Mouse (Mus musculus) urinary bladder, postnatal 25 days (tissue): ENCODE data around the gene Cdh1.
A peak's percentile ranks its signal among the peaks of the same experiment; 100 is the strongest.

Experiments
- DNase-seq: peaks from one replicate; pipeline ENCODE4 v3.0.0; 2022; ENCODE audit warnings: low spot score

The Cdh1 gene

DNA sequence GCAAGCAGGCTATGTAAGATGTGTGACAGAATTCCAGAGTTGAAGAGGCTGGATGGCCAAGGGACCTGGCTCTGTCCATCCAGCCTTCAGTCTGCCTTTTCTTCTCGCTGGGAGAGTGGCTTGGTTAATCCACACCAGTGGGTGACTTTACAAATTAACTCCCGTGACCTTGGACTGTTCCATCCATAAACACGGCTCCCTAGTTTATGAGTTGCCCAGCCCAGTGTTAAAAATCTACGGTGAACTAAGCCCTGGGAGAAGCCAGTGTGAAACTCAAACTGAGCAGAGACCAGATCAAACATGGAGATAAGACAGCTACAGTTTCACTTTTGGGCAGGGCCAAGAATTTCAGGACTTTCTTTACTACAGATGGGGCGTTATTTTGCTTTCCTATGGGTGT lies 19.9 kb downstream of the Cdh1 start:
- DNase-seq = no peak

- DNase-seq = no peak
Measured at GRCm38 (mm10) chr8:106623451-106623850, 20.3 kb downstream of the Cdh1 start.

- DNase-seq = no peak
Measured at GRCm38 (mm10) chr8:106623954-106624353, 20.8 kb downstream of the Cdh1 start.

DNA sequence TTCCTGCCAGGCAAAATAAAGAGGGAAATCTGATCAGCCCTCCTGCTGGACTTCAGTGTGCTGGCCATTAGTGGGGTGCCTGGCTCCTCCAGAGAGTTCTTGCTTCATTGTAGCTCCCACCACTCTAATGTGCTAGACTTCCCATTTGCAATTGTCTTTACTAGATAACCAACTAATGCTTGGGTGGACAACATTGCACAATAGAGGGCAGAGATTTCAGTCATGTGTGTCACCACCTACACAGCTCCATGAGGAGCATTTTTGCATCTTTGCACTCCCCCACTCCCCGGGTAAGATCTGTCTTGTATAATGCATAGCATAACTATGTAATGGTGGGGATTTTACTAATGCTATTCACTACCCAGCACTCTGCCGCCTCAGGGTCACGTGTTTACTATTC lies 21.6 kb downstream of the Cdh1 start:
- DNase-seq = no peak

- no peak for DNase-seq
Measured at GRCm38 (mm10) chr8:106626096-106626865, 23.1 kb downstream of the Cdh1 start.

- no peak for DNase-seq
Measured at GRCm38 (mm10) chr8:106628291-106628964, 25.3 kb downstream of the Cdh1 start.

DNA sequence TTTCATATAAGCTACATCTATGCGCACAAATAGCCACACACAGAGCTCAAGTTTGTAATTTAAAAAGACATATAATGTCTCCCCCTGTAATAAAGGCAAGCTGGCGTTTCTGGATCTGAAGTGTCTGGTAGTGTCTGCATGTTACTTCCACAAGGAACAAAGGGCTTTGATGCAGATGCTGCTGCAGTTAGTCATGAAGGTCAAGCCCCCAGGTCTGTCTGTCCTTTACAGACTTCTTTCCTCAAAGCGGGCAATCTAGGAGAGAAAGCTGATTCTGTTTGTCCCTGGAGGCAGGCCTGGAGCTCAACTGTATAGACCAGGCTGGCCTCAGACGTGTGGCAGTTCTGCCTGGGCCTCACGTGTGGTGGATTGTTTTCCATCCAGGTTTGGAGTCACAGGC lies 26.3 kb downstream of the Cdh1 start:
- no peak for DNase-seq

- no peak for DNase-seq
Measured at GRCm38 (mm10) chr8:106631904-106632303, 28.8 kb downstream of the Cdh1 start.

GRCm38 (mm10) chr8:106632650-106633049 lies 29.5 kb downstream of the Cdh1 start:
- DNase-seq = no peak

- DNase-seq = no peak
Measured at GRCm38 (mm10) chr8:106633361-106634158, 30.4 kb downstream of the Cdh1 start.

GRCm38 (mm10) chr8:106635284-106635683 lies 32.1 kb downstream of the Cdh1 start:
- DNase-seq = no peak

DNA sequence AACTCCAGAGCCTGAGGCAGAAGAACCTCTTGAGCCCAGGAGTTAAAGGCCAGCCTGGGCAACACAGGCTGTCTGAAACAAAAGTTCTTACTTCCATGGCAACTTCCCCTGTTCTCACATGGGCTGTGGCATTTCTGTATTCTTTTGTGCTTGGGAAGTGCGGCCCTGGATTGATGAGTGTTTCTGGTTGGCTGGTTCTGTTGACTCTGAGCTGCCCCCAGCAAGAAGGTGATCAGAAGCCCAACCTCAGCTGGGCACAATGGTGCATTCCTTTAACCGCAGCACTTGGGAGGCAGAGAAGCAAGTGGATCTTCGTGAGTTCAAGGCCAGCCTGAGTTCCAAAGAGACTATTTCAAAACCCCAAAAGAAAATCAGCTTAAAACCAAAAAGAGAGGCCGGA lies 34.3 kb downstream of the Cdh1 start:
- DNase-seq = no peak

GRCm38 (mm10) chr8:106638768-106639295 lies 35.7 kb downstream of the Cdh1 start:
- DNase-seq = no peak

GRCm38 (mm10) chr8:106640212-106640611 lies 37.1 kb downstream of the Cdh1 start:
- DNase-seq = no peak

- no peak for DNase-seq
Measured at GRCm38 (mm10) chr8:106640921-106641320, 37.8 kb downstream of the Cdh1 start.

- DNase-seq = no peak
Measured at GRCm38 (mm10) chr8:106642172-106642571, 39.0 kb downstream of the Cdh1 start.

- DNase-seq = no peak
Measured at GRCm38 (mm10) chr8:106643100-106643499, 39.9 kb downstream of the Cdh1 start.

DNA sequence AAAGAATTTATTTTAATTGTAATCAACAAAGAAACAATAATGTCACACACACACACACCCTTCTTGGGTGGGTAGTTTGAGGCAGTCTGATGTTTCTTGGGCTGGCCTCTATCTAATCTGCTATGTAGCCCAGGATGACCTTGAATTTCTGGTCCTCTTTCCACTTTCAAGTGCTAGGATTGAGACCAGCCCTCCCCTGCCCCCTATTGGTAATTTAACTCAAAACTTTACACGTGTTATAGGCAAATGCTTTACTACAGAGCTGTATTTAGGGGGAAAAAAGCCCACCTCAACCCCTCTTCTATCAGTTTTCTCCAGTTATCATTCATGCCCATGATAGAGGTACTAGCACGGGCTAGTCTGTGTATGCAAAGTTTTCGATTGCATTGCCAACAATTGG lies 41.8 kb downstream of the Cdh1 start:
- no peak for DNase-seq

GRCm38 (mm10) chr8:106646153-106646552 lies 43.0 kb downstream of the Cdh1 start:
- DNase-seq = no peak

DNA sequence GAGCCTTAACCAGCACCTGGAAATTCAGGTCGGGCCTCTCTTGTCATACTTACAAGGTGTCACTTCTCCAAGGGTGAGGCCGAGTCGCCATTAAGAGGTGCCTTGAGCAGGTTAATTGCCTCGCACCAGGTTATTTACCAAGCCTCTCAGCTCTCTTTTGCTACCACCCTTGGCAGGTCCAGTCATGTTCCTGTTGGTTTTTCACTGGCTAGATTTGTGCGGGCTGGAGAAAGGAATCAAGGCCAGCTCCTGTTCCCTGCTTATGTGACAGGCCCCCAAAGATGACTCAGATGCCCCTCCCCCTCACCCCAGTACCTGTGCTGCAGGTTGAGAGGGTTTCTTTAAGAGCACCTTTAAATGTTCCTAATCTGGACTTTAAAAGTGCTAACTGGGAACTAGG lies 43.6 kb downstream of the Cdh1 start:
- peak; percentile 56 for DNase-seq

DNA sequence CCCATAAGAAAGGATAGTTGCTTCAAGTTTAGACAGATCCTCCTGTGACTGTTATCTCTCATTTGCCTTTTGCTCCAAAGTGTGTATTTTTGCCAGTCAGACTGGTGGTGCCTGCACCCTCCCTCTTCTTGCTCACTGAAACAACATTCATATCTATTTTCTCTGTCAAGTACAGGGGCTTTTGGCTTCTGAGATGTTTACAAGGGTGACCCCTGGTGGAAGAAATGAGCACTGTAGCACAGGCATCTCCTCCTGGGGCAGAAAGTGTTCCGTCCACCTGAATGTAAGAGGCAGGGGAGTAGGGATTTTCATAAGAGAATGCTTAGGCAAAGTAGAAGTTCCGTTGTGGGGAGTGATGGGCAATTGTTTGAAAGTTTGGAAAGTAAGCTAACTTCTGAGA lies 44.2 kb downstream of the Cdh1 start:
- DNase-seq = peak; percentile 76

GRCm38 (mm10) chr8:106648421-106648820 lies 45.3 kb downstream of the Cdh1 start:
- no peak for DNase-seq

- no peak for DNase-seq
Measured at GRCm38 (mm10) chr8:106651994-106652393, 48.8 kb downstream of the Cdh1 start.
